Mouse (Mus musculus) left cerebral cortex, postnatal 14 days (tissue): ENCODE data around the gene Gm17334. TPM values are rescaled to one million over a fixed set of nuclear protein-coding genes. Genes with fewer than 3 reads are reported as not detected.

ENCODE experiments used
- DNase-seq, 2 experiments: peaks; one replicate each; pipeline ENCODE4 v3.0.0; 2021 to 2022; ENCODE audit warnings: low spot score in 2 of 2, mixed read lengths in 1 of 2
- intact Hi-C: fragments of 180-260 bp; cut with DNase I; formaldehyde crosslinking; loops from one replicate; pipeline ENCODE4 v1.15.1; 2025
- total RNA-seq, 2 experiments: library from RNA; stranded (reverse); gene quantifications; 2 replicates each; pipeline ENCODE4 v1.2.3; 2021

Gm17334 gene
- total RNA-seq, 2 experiments from 2014 or later = 0.51 TPM; not detected in 1

DNA sequence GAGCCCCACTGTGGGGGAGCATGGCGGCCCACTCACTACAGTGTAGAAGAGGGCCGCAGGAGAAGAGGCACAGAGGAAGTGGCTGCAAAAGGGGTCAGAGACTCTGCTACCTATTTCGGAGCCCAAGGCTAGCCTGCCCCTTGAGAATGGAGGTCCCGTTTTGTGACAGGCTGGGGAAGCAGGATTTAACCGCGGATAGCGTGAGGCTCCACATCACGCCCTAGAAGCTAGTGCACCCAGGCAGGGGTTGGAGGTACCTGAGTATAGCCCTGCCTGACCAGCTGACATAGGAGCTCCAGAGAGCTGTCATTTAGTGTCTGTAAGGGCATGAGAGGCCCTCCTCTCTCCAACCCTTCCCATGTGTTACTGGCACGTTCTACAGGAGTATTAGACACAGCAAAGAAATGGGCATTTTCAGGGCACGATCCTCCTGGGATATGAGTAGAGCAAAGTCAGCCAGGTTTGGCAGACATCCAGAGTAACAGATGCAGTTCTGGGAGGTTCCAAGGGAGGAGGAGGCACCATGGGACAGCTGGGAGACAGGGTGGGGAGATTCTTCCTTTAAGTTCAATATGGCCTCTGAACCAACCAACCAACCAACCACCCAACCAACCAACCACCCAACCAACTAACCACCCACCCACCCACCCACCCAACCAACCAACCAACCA, 25.2 kb upstream of the Gm17334 start:
- no peak for DNase-seq
- intact Hi-C loops = no loop called here

DNA sequence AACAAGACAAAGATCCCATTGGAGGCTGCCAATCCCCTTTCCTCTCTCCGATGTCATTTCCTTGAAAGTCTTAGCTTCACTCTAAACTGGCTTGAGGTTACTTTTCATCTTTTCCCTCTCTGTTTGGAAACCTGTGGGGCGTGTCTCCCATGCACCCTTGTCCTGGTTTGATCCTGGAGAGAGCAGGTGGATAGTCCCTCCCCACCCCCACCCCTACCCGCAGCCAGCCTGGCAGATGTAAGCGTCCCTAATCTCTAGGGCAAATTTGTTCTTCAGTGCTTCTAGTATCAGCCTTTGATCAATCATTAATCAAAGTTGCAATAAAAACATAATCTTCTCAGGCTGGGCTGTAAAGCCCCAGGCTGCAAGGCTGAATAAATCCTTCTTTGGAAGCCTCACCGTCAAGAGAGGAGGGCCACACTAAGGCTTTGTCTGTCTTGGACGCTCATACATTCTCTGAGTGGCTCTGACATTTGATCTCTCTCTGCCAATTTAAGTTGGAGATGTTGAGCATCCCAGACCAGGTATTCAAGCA, 24.5 kb upstream of the Gm17334 start:
- intact Hi-C loops = no loop called here
- DNase-seq = no peak

DNA sequence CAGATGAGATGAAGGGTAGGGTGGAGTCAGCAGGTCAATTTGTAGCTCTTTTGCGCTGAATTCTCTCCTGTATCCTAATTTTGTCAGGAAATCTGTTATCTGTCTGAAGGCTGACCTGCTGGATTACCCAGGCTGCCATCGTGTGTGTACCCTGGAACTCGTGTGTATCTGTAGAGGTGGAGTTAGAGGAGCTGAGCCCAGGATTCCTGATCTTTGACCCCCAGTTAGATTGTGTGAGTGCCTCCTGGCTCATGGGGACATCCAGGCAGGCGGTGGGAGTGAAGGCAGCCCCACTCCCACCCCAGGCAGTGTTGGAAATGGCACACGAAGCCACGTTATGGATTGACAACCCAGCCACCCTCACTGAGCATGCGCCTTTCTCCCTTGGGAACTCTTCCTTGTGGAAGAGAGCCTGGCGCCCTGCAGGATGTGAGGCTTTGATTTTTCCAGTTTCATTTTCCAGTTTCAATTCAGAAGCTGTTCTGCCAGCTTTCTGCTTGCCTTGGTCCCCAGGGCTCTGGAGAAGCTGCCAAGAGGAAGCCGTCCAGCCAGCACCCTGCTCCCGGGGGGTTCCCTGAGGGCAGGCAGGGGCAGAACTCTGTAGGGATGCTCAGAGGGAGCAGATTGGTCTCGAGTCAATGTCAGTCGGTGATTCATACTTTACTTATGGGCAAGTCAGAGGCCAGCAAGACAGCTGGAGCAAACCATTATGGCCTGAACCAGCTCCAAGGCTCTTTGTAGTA, 23.6 kb upstream of the Gm17334 start:
- intact Hi-C loops = no loop called here
- no peak for DNase-seq

DNA sequence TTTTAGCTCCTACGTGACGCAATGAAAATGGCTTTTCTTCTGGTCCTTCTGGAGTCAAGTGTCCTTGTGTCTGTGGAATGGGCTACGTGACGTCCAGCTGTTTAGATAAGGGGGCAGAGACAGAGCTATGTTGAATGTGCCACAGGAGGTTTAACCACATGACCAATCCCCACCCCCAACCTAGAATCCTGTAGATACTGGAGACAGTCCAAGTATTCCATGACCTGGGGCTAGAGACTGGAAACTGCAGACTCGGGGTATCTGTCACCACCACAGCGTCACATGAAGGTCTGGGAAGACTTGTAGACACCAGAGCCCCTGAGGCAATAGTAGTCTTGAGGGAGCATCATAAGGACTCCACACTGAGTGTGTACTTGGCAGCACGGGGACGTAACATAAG, 22.8 kb upstream of the Gm17334 start:
- intact Hi-C loops = no loop called here
- no peak for DNase-seq

DNA sequence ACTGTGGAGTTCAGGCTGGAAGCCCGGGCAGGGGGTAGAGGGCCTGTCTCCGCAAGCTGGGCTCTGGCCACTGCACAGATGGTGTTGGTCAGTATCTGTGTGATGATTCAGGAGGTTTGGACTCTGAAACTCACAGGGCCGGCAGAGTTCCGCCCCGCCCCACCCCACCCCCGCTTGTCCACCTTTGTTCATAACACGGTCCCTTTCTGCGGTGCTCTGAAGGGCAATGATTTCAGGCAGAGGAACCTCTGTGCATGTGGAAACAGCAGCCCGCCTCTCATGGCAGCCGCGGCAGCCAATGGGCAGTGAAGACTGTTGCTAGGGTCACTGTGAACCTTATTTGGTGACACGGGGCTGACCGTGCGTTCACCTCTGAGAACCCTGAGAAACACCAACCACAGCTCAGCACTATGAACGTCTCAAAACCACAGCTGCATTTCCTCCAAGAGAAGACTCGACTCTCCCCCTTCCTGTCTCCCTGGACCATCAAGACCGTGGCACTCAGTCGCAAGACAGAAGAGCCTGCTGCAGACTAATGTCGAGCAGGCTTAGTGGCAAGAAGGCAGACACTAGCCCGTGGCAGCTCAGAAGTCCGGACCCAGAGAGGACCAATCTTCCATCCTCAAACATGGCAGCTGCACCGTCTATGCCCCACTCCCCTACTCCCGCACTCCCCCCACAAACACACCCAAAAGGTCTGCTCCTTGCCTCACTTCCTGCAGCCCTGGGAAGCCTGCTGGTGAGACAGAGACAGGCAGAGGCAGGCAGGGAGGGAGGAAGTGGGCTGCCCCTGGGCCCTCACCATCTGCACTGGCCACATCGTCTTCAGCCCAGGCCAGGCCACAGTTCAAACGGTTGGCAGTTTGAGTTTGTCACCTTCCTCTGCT, 21.9 kb upstream of the Gm17334 start:
- no peak for DNase-seq
- intact Hi-C loops = no loop called here

DNA sequence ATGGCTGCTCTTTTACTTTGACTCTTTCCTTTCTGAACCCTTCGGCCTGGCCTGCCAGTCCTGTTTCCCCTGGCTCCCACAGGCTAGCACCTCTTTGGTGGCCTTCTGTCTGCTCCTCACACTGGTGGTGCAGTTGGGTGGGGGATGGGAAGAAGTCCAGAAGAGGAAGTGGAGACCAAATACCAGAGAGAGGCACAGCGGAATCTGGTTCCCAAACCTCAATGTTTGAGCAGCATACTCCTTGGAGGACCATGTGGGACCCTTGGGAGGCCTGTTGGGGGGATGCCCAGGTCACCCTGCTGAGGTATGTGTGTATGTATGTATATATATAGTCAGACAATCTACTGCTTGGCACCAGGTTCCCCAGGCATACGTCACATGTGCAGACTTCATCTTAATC, 21.0 kb upstream of the Gm17334 start:
- DNase-seq = peak in 1 of 2 experiments; percentile 44
- intact Hi-C loops = no loop called here

DNA sequence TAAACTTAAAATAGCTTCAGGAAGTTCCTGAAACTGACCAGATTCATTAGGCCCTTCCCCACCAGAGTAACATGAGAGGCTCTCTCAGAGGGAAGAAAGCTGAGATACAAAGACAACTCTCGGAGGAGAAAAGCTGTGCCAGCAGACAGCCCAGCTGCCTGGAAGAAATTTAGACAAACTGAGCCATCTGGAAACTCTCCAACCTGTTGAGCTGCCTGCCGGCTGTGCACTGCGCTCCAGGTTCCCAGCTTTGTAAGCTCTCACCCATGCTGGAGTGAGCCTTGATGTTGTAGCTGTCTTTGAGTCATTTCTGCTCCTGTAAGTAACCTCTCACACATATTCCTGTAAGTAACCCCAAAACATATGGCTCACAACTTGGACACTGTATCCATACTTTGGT, 20.0 kb upstream of the Gm17334 start:
- peak; percentile 63 to 67 for DNase-seq

DNA sequence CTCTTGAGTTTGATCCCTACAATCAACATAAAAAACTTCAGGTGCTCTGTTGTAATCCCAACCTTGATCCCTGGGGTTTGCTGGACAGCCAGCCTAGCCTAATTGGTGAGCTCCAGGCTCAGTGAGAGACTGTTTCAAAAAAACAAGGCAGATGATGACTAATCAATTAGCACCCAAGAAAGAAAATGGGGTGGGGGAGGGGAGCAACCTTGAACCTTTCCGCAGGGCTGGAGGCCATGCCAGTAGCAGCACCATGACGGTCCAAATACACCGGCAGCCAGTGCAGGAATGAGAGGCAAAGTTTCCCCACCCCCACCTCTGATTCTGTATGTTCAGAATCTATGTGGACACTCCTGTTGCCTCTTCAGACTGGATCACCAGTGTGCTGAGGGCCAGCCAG, 16.3 kb upstream of the Gm17334 start:
- no peak for DNase-seq

More for the DNA sequence above, 20.0 kb upstream of the Gm17334 start:
- intact Hi-C loops = no loop called here

DNA sequence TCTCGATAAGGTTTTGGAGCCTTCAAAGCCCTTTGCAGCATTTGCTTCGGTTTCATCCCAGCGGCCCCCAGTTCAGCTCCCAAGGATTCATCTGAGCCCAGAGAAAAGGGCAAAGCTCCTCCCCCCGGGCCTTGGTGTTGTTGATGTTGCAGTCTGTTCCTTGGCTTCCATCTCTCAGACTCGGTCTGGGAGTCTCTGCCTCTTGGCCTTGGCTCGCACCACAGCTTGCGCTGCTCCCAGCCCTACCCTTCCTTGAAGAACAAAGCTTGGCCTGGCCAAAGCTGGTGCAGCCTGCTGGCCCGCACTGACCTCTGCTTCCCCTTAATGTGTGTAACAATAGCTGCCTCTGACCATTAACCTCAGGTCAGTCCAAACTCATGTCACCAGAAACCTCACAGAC, 15.2 kb upstream of the Gm17334 start:
- intact Hi-C loops = no loop called here
- DNase-seq = no peak

More for the DNA sequence above, 16.3 kb upstream of the Gm17334 start:
- intact Hi-C loops = no loop called here

DNA sequence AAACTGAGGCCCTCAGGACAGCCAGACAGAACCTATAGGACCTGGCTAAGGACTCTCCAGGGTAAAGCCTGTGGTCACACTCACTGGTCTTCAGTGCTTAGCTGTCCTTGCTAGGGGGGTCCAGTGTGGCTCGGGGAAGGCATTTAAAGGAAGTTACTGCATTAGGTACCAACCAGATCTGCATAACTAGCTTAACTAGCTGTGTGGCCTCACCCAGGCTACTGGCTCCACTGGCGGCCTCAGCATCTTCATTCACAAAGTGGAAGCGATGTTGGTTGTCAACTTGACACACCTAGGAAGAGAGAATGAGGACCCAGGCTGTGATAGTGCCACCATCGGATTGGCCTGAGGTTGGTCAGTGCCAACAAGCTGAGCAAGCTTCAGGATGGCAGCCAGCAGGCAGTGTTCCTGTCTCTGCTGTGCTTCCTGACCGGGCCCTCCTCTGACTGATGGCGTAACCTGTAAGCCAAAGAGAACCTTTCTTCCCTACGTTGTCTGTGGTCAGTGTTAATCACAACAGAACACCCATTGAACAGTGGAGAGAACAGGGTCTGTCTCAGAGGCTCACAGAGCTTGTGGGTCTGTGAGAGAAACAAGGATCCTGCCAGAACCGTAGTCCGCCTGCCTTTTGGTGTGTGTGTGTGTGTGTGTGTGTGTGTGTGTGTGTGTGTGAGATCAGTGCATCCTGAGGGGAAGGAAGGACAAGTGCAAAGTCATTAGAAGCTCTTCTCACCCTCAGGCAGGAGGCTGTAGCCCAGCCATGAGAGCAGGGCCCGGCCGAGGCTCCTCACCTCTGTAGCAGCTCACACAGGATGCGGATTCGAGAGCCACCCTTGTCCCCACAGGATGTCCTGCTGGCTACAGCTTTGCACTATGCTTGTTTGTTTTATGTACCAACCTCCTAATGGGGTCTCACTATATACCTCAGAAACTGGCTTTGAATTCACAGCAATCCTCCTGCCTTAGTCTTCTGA, 13.4 kb upstream of the Gm17334 start:
- intact Hi-C loops = no loop called here

DNA sequence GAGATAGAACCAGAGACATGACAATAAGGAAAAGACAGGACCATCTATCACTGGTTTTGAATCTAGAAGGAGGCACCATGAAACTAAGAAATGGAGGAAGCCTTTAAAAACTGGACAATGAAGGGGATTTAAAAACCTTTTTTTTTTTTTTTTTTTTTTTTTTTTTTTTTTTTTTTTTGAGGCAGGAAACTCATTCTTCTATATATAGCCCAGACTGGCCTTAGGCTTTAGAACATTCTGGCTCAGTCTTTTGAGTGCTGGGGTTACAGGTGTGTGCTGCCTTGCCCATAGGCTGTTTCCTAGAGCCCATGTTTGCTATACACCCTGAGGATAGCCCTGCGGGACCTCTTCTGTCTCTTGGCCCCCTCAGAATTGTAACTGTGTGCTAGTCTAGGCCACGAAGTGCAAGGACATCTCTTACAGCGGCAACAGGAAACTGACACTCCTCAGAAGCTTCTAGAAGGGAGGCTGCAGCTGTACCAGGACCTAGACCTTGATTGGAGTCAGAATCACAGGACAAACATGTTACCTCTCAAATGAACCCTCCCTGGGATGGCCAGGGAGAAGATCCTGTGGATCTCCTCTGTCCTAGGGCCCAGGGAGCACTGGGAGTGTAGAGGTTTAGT, 12.4 kb upstream of the Gm17334 start:
- intact Hi-C loops = no loop called here

More for the DNA sequence above, 13.4 kb upstream of the Gm17334 start:
- no peak for DNase-seq

DNA sequence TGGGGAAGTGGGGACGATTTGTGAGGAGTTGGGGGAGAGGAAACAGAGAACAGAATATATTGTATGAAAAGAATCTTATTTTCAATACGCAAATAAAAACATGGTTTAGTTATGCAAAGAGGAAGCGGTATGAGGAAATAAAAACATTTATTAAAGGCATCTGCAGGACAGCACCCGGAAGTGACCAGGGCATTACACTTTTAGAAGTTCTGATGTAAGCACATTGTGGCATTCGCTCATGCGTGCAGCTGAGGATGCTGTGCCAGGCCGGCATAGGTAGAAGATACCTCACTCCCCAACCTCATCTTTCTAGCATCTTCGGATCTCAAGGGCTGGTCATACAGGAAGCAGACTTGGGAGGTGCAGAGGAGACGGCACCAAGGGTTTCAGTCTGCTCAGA, 10.3 kb upstream of the Gm17334 start:
- intact Hi-C loops = no loop called here

More for the DNA sequence above, 12.4 kb upstream of the Gm17334 start:
- DNase-seq = no peak

DNA sequence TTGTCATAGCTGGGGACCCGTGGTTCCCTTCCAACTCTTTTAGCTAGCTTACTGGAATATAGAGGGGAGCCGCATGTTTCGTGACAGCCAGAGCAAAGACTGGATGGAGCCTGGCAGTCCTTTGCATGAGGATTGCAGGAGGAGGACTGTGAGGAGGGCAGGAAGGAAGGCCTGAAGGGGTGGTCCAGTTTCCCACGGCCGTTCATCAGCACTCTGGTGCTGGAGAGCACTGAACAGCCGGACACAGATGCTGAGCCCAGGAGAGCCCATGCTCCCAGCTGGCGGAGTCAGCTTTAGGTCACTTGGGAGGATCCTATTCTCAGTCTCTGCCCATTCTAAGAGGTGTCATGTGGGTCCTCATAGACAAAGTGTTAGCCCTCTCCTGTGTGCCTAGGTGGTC, 9.0 kb upstream of the Gm17334 start:
- DNase-seq = no peak
- intact Hi-C loops = no loop called here

More for the DNA sequence above, 10.3 kb upstream of the Gm17334 start:
- DNase-seq = no peak

DNA sequence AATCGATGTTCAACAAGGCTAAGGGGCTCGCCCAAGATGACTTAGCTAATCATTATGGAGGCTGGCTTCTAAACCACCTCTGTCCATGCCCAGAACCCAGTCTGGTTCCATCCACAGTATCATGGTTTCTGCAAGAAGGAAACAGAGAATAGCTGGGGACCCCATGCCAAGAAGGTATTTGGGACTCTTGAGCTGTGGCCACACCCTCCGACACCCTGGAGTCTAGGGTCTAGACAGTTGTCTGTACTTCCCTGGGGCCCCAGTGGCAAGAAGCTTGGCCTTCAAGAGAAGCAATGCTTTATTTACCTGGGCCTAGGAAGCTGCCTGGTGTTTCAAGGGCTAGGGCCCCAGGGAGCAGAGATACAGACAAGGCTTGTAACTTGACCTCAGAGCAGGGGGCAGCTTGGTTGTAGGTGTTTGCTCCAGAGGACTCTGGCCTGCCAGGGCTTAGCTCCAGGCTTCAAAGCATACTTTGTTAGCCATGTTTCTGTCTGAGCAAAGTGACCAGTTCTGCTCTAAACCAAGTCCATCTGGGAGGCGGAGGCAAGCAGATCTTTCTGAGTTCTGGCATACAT, 8.3 kb upstream of the Gm17334 start:
- no peak for DNase-seq
- intact Hi-C loops = no loop called here

DNA sequence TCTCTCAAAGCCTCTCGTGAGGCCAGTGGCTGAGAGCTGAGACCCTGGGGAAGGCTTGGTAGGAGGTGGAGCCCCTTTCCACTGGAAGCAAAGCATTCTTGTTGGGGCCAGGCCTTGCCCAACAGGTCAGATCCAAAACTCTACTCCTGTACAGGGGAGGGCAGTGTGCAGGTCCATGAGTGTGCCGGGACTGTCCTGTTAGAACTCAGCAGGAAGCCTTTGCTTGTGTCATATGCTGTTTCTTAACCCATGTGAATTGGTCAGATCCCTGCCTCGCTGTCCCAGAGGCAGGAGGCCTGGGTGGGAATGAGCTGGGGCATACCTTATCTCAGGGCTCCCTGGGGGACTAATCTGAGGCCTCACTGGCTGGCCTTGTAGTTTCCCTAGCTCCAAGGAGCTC, 7.3 kb upstream of the Gm17334 start:
- intact Hi-C loops = no loop called here
- no peak for DNase-seq

DNA sequence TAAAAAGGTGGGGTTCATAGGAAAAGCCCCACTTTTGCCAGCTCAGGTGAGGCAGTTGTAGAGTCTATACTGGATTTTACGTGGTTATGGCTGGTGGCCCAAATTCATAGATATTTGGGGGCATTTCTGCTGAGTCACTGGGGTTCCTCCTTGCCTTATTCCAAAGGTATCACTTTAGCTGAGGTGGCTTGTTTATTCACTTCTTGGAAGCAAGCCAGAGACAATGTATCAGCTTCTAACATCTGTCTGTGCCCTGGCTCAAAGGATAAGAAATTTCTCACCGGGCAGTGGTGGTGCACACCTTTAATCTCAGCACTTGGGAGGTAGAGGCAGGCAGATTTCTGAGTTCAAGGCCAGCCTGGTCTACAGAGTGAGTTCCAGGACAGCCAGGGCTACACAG, 6.8 kb upstream of the Gm17334 start:
- no peak for DNase-seq
- intact Hi-C loops = no loop called here

DNA sequence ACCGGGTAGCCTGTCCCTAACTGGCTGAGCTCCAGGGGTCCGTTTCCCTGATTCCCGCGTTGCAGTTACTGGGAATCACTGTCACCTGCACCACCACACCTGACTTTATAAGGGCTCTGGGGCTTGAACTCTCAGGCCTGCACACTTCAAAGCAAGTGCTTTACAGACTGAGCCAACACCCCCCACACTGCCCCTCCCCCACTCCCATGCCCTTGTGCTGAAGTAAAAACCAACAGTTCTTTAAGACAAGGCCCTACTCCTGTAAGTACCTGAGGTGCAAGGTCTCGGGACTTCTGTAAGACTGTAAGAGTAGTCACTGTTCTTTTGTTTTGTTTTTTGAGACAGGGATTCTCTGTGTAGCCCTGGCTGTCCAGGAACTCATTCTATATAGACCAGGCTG, 5.5 kb upstream of the Gm17334 start:
- intact Hi-C loops = no loop called here
- no peak for DNase-seq

DNA sequence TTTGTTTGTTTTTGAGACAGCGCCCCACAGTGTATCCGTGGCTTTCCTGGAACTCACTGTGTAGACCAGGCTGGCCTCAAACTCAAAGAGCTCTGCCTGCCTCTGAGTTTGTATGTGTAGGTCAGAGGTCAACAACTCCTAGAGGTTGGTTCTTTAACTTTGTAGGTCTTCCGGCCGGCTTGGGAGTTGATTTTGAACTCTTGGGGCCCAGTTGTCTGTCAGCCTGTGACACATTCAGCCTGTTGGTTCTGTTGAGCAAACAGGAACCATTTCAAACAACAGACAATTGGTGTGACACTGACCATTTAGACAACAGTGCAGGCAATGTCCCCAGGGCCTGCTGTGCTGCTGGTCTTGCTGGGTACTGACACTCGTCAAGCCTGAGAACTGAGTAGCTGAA, 4.7 kb upstream of the Gm17334 start:
- intact Hi-C loops = no loop called here
- no peak for DNase-seq
